Mouse (Mus musculus) stomach, postnatal 0 days (tissue): ENCODE measurements around the gene Cbarp. TPM values are rescaled to one million over a fixed set of nuclear protein-coding genes. Genes with fewer than 3 reads are reported as not detected.

Source experiments
- ATAC-seq: fragments of 200-750 bp; cut with Nextera tagmentation; 2 replicates; pipeline ENCODE4 v1.8.0; 2017; ENCODE audit not compliant: low FRiP score, low TSS enrichment
- DNase-seq: peaks from one replicate; pipeline ENCODE4 v3.0.0-alpha.2; 2016; ENCODE audit warnings: low spot score
- H3K27ac ChIP-seq: fragments of 300-500 bp; sonication (generic); replicated peaks from 2 replicates; pipeline ENCODE4 v1.5.1; 2014; ENCODE audit warnings: mild to moderate bottlenecking, control low read depth
- H3K27me3 ChIP-seq: fragments of 300-500 bp; sonication (generic); 2 replicates; pipeline ENCODE4 v1.6.1; 2014; ENCODE audit warnings: low read length; ENCODE audit not compliant: control insufficient read depth, insufficient read depth
- H3K36me3 ChIP-seq: fragments of 300-500 bp; sonication (generic); 2 replicates; pipeline ENCODE4 v1.6.1; 2014; ENCODE audit warnings: low read length, mixed read lengths; ENCODE audit not compliant: control insufficient read depth, insufficient read depth
- H3K4me1 ChIP-seq: fragments of 300-500 bp; sonication (generic); replicated peaks from 2 replicates; pipeline ENCODE4 v1.6.1; 2014; ENCODE audit warnings: antibody characterized with exemption; ENCODE audit not compliant: control insufficient read depth, insufficient read depth
- H3K4me2 ChIP-seq: fragments of 300-500 bp; sonication (generic); replicated peaks from 2 replicates; pipeline ENCODE4 v1.6.1; 2014; ENCODE audit warnings: low read depth, mild to moderate bottlenecking, control low read depth, moderate library complexity
- H3K4me3 ChIP-seq: fragments of 300-500 bp; sonication (generic); 2 replicates; pipeline ENCODE4 v1.5.1; 2014; ENCODE audit warnings: low read depth, low read length, control low read depth
- H3K9ac ChIP-seq: fragments of 300-500 bp; sonication (generic); 2 replicates; pipeline ENCODE4 v1.6.1; 2014; ENCODE audit warnings: mild to moderate bottlenecking, low read length, control low read depth, mixed read lengths
- H3K9me3 ChIP-seq: fragments of 300-500 bp; sonication (generic); 2 replicates; pipeline ENCODE4 v1.6.1; 2016; ENCODE audit warnings: low read length; ENCODE audit not compliant: control insufficient read depth
- CTCF ChIP-seq: IDR thresholded peaks from 2 replicates; pipeline ENCODE4 v1.5.1; 2016; ENCODE audit warnings: antibody characterized with exemption, low read depth, mild to moderate bottlenecking, moderate library complexity
- EP300 ChIP-seq: optimal IDR thresholded peaks from 2 replicates; pipeline ENCODE3; 2016; ENCODE audit warnings: antibody characterized with exemption
- WGBS: fragments of 180-500 bp; shearing (Covaris S2); extraction: QIAGEN DNeasy Blood & Tissue Kit; methylation state at CpG from one replicate; pipeline ENCODE4 v1.1.7; 2014; 5-methylcytosine and 5-hydroxymethylcytosine counted together
- polyA plus RNA-seq: library from polyadenylated mRNA; unstranded; fragments of >200 nt; fragmentation: Nextera tagmentation; extraction: Ambion mirVana; gene quantifications from 2 replicates; pipeline ENCODE4 v1.2.1, GENCODE M21; 2015

Gene Cbarp
- polyA plus RNA-seq, 1 experiment from 2014 or later, result 4.2 TPM

GRCm38 (mm10) chr10:80171760-80172526 lies 31.3 kb upstream of the Cbarp start:
- DNase-seq (no peak), ATAC-seq (no peak)
- TF ChIP-seq EP300 (no peak), CTCF (no peak)
- peak overlapping the region; percentile 56 for H3K4me2 ChIP-seq
- H3K27me3 ChIP-seq, result no peaks in the 10 kb centered on the region
- H3K9me3 ChIP-seq, result no peaks in the 10 kb centered on the region
- peak overlapping the region; percentile 55; the same call in 1 of the 2 replicates for H3K4me3 ChIP-seq
- 80% methylated on average over 45 of the region's 45 CpGs for WGBS
- peak overlapping the region; percentile 60; the same call in 1 of the 2 replicates for H3K9ac ChIP-seq
- peak overlapping the region; percentile 95 for H3K27ac ChIP-seq
- peaks cover 24% of the 10 kb centered on the region for H3K36me3 ChIP-seq
- 0 out of 2 replicates have a peak, but pooled peaks cover 5% of the 10 kb centered on the region for H3K4me1 ChIP-seq

DNA sequence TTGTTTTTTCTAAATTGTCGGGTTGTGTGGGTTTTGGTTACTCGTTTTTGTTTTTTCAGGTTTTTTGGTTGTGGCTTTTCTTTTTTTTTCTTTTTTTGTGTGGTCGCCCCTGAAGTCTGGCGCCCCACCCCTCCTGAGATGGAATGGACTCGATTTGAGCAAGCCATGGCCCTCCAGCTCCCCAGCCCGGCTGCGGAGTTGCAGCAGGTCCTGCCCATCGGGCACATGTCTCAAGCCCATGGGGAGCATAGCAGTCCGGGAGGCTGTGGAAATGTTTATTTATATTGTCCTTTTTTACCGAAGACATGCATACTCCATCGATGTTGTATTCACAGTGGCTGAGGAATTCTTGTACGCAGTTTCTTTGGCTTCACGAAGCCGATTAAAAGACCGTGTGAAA lies 30.6 kb upstream of the Cbarp start:
- no peak for TF ChIP-seq EP300
- no peak for TF ChIP-seq CTCF
- Histone ChIP-seq H3K4me2 (no peak overlapping the region), H3K36me3 (peaks cover 24% of the 10 kb centered on the region), H3K27ac (0 out of 2 replicates have a peak overlapping the region, but pooled peaks have one; percentile 40), H3K27me3 (no peaks in the 10 kb centered on the region), H3K9me3 (no peaks in the 10 kb centered on the region), H3K4me1 (0 out of 2 replicates have a peak, but pooled peaks cover 5% of the 10 kb centered on the region), H3K4me3 (no peak overlapping the region), H3K9ac (no peak overlapping the region)
- ATAC-seq (no peak), DNase-seq (no peak)
- WGBS, result 79% methylated on average over 15 of the region's 15 CpGs

DNA sequence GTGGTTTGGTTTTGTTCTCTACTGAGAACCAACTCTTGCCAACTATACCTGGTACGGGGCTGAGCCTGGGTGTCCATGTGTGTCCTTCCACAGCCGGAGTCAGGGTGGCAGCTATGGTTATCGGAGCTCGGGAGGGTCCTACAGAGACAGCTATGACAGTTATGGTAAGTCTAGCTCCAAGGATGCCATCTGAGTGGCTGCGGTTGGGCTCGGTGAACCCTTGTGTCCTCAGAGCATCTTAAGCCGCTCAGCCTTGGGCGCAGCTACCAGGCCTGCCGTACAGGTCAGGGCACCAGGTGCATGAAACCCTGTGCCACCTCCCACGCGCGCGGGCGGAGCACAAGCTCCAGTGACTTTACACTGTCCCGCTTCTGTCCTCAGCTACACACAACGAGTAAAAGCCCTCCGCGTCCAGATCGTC lies 30.0 kb upstream of the Cbarp start:
- Histone ChIP-seq H3K4me1 (0 out of 2 replicates have a peak, but pooled peaks cover 6% of the 10 kb centered on the region), H3K4me3 (no peak overlapping the region), H3K36me3 (peaks cover 24% of the 10 kb centered on the region), H3K9ac (no peak overlapping the region), H3K27me3 (no peaks in the 10 kb centered on the region), H3K9me3 (no peaks in the 10 kb centered on the region), H3K27ac (no peak overlapping the region; the same call in 1 of the 2 replicates), H3K4me2 (no peak overlapping the region)
- no peak for TF ChIP-seq CTCF
- no peak for TF ChIP-seq EP300
- DNase-seq (no peak), ATAC-seq (no peak)
- 92% methylated on average over 19 of the region's 19 CpGs for WGBS

GRCm38 (mm10) chr10:80170052-80170451 lies 29.4 kb upstream of the Cbarp start:
- ATAC-seq (no peak), DNase-seq (no peak)
- TF ChIP-seq CTCF (no peak), EP300 (no peak)
- no peak overlapping the region; the same call in 1 of the 2 replicates for H3K27ac ChIP-seq
- H3K9ac ChIP-seq, result no peak overlapping the region
- WGBS, result 96% methylated on average over 16 of the region's 16 CpGs
- H3K9me3 ChIP-seq, result no peaks in the 10 kb centered on the region
- no peak overlapping the region for H3K4me2 ChIP-seq
- no peaks in the 10 kb centered on the region for H3K27me3 ChIP-seq
- peaks cover 24% of the 10 kb centered on the region for H3K36me3 ChIP-seq
- H3K4me3 ChIP-seq, result no peak overlapping the region
- H3K4me1 ChIP-seq, result 0 out of 2 replicates have a peak, but pooled peaks cover 7% of the 10 kb centered on the region

- DNase-seq (no peak), ATAC-seq (no peak)
- TF ChIP-seq EP300, result no peak
- no peak for TF ChIP-seq CTCF
- peaks cover 24% of the 10 kb centered on the region for H3K36me3 ChIP-seq
- H3K4me2 ChIP-seq, result no peak overlapping the region
- H3K9me3 ChIP-seq, result no peaks in the 10 kb centered on the region
- no peak overlapping the region for H3K9ac ChIP-seq
- no peak overlapping the region for H3K4me3 ChIP-seq
- 86% methylated on average over 7 of the region's 7 CpGs for WGBS
- peaks cover 8% of the 10 kb centered on the region for H3K4me1 ChIP-seq
- no peaks in the 10 kb centered on the region for H3K27me3 ChIP-seq
- H3K27ac ChIP-seq, result no peak overlapping the region
These were observed 29.0 kb upstream of the Cbarp start for GRCm38 (mm10) chr10:80169651-80170050.

DNA sequence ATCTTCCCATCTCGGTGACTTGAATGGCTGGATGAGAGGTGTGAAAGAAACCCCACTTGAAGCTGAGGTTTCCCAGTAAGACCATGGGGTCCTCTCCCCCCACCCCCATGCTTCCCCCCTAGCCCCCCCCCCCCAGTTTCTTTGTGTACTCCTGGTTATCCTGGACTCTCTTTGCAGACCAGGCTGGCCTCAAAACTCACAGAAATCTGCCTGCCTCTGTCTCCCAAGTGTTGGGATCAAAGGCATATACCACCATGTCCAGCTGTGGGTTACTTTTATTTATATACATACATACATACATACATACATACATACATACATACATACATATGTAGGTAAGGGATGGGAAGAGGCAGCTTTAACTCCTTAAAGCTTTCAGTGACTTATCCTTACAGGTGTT lies 28.4 kb upstream of the Cbarp start:
- no peak for TF ChIP-seq EP300
- no peak for TF ChIP-seq CTCF

More for the DNA sequence above, 28.4 kb upstream of the Cbarp start:
- ATAC-seq (no peak), DNase-seq (no peak)
- WGBS, result 50% methylated on average over 1 of the region's 1 CpGs
- Histone ChIP-seq H3K27me3 (no peaks in the 10 kb centered on the region), H3K27ac (no peak overlapping the region; the same call in 1 of the 2 replicates), H3K4me2 (peak overlapping the region; percentile 62), H3K9ac (no peak overlapping the region), H3K9me3 (no peaks in the 10 kb centered on the region), H3K36me3 (peaks cover 24% of the 10 kb centered on the region), H3K4me1 (peaks cover 13% of the 10 kb centered on the region), H3K4me3 (peak overlapping the region; percentile 89)
